Mouse (Mus musculus) fat pad, adult 2 months (tissue): ENCODE data around the gene Tm4sf5.

Source experiments
- DNase-seq: peaks from one replicate; pipeline ENCODE4 v3.0.0-alpha.2; 2011; ENCODE audit warnings: low read depth, low spot score; ENCODE audit errors: extremely low read depth

The Tm4sf5 gene

GRCm38 (mm10) chr11:70540928-70541327, 35.9 kb downstream of the Tm4sf5 start:
- DNase-seq, result no peak

GRCm38 (mm10) chr11:70541415-70541814, 36.4 kb downstream of the Tm4sf5 start:
- no peak for DNase-seq

GRCm38 (mm10) chr11:70544496-70544895, 39.5 kb downstream of the Tm4sf5 start:
- DNase-seq, result no peak

- DNase-seq, result no peak
These were observed 46.5 kb downstream of the Tm4sf5 start for GRCm38 (mm10) chr11:70551526-70551925.

- DNase-seq, result no peak
These were observed 48.9 kb downstream of the Tm4sf5 start for GRCm38 (mm10) chr11:70553940-70554339.

GRCm38 (mm10) chr11:70557545-70557944, 52.5 kb downstream of the Tm4sf5 start:
- no peak for DNase-seq
